Mouse (Mus musculus) 416B (cell line): ENCODE measurements around the gene Olfr1170.
A peak's percentile ranks its signal among the peaks of the same experiment; 100 is the strongest.

ENCODE experiments used
- DNase-seq: peaks from one replicate; pipeline ENCODE4 v3.0.0; 2011; ENCODE audit warnings: low read depth

Olfr1170 gene

GRCm38 (mm10) chr2:88228234-88228633 is at the start of gene Olfr1170:
TSS of gene Olfr1170 (minus strand) at chr2:88228334.
- DNase-seq, result no peak

DNA sequence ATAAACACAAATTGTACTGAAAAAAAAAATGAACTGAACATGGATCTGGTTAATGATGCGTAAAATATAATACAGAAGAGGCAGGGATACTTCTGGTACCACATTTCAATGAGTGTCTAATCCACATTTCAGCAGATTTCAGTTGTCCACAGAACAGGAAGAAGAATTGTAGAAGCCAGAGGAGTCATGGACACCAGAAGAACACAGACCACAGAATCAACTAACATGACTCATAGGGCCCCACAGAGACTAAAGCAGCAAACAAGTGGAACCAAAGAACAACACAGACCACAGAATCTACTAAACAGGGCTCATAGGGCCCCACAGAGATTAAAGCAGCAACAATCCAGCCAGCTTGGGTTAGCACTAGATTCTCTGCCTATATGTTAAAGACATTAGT is 7.3 kb downstream of the Olfr1170 start:
- DNase-seq, result peak; percentile 61

DNA sequence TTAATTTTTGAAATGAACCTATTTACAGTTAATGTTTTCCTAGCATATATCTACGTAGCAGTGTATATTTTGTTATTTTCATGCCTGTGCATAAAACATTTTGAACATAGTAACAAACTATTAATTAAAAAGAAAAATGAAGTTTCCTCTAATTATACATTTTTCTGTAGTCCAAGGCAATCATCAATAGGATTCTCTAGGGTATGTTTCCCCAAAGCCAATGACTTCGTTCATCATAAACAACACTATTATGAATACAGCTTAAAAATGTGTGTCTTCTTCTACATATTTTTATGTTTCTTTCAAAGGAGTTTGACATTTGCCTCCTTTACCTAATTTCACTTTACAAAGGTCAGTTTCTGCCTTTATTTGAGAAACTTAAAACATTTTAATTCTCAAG is 46.6 kb downstream of the Olfr1170 start, which contains the start of gene Olfr1168:
Gene Olfr1168, plus strand, starts transcription at position 301 of the 400 bp plus-strand sequence.
- no peak for DNase-seq
